Mouse (Mus musculus) brain, adult 10 weeks (tissue): ENCODE results near the gene Gm49322. TPM values are rescaled to one million over a fixed set of nuclear protein-coding genes. Genes with fewer than 3 reads are reported as not detected.

Source experiments
- polyA plus RNA-seq: library from polyadenylated mRNA; stranded (reverse); fragments of 350-450 nt; fragmentation: Illumina TruSeq; extraction: RNeasy Lipid Tissue Mini Kit (QIAGEN cat#74804); gene quantifications from one replicate; pipeline ENCODE4 v1.2.3, GENCODE M21; 2015; ENCODE audit warnings: low read depth, low replicate concordance

Gm49322 gene
- polyA plus RNA-seq = 2.0 TPM

GRCm38 (mm10) chr10:80605721-80606120 lies at the start of gene Gm49322:
TSS of gene Gm49322 (plus strand) at chr10:80606021.

GRCm38 (mm10) chr10:80561116-80561944 lies 44.5 kb upstream of the Gm49322 start, which contains the start of gene Rexo1:
TSS of gene Rexo1 (minus strand) at chr10:80561560.

GRCm38 (mm10) chr10:80577195-80578130 lies 28.4 kb upstream of the Gm49322 start, which contains the start of gene Klf16:
TSS of gene Klf16 (minus strand) at chr10:80577321.

GRCm38 (mm10) chr10:80589879-80590854 lies 15.7 kb upstream of the Gm49322 start, which contains the start of gene Abhd17a:
TSS of gene Abhd17a (minus strand) at chr10:80590341.

GRCm38 (mm10) chr10:80602698-80603325 lies 3.0 kb upstream of the Gm49322 start, which contains the start of the genes Scamp4 and Adat3:
TSS of gene Scamp4 (plus strand) at chr10:80602872.
TSS of gene Adat3 (plus strand) at chr10:80602880.

GRCm38 (mm10) chr10:80622661-80623456 lies 17.0 kb downstream of the Gm49322 start, which contains the start of gene Csnk1g2:
TSS of gene Csnk1g2 (plus strand) at chr10:80622838.

GRCm38 (mm10) chr10:80656863-80657623 lies 51.2 kb downstream of the Gm49322 start, which contains the start of gene Btbd2:
TSS of gene Btbd2 (minus strand) at chr10:80657071.

Other genes starting within 250 kb of the Gm49322 start
- gene Plk5, start 249.6 kb upstream of the Gm49322 start, polyA plus RNA-seq = 18.6 TPM
- 8.2 TPM for gene Mex3d, start 218.4 kb upstream of the Gm49322 start, polyA plus RNA-seq
- 143 TPM for gene Mbd3, start 206.5 kb upstream of the Gm49322 start, polyA plus RNA-seq
- 727 TPM for gene Uqcr11, start 199.2 kb upstream of the Gm49322 start, polyA plus RNA-seq
- gene Tcf3, start 172.4 kb upstream of the Gm49322 start, polyA plus RNA-seq = 15.2 TPM
- gene Onecut3, start 111.2 kb upstream of the Gm49322 start, polyA plus RNA-seq = 0.09 TPM
- gene Atp8b3, start 66.9 kb upstream of the Gm49322 start, polyA plus RNA-seq = 0.25 TPM
- gene Rexo1, start 44.5 kb upstream of the Gm49322 start, polyA plus RNA-seq = 25.2 TPM
- 35.5 TPM for gene Klf16, start 28.7 kb upstream of the Gm49322 start, polyA plus RNA-seq
- 172 TPM for gene Abhd17a, start 15.7 kb upstream of the Gm49322 start, polyA plus RNA-seq
- 54.5 TPM for gene Scamp4, start 3.1 kb upstream of the Gm49322 start, polyA plus RNA-seq
- gene Adat3, start 3.1 kb upstream of the Gm49322 start, polyA plus RNA-seq = 2.1 TPM
- 157 TPM for gene Csnk1g2, start 16.8 kb downstream of the Gm49322 start, polyA plus RNA-seq
- gene Btbd2, start 51.0 kb downstream of the Gm49322 start, polyA plus RNA-seq = 74.2 TPM
- 23.8 TPM for gene Mknk2, start 72.1 kb downstream of the Gm49322 start, polyA plus RNA-seq
- 11.8 TPM for gene Mob3a, start 96.0 kb downstream of the Gm49322 start, polyA plus RNA-seq
- 54.2 TPM for gene Izumo4, start 96.2 kb downstream of the Gm49322 start, polyA plus RNA-seq
- 89.5 TPM for gene Ap3d1, start 136.2 kb downstream of the Gm49322 start, polyA plus RNA-seq
- 35.1 TPM for gene Dot1l, start 149.2 kb downstream of the Gm49322 start, polyA plus RNA-seq
- 24.7 TPM for gene Sf3a2, start 192.2 kb downstream of the Gm49322 start, polyA plus RNA-seq
- gene Plekhj1, start 192.6 kb downstream of the Gm49322 start, polyA plus RNA-seq = 59.4 TPM
- 0.89 TPM for gene Amh, start 199.2 kb downstream of the Gm49322 start, polyA plus RNA-seq
- 4.0 TPM for gene Jsrp1, start 207.5 kb downstream of the Gm49322 start, polyA plus RNA-seq
- 912 TPM for gene Oaz1, start 220.6 kb downstream of the Gm49322 start, polyA plus RNA-seq
- gene Lingo3, start 238.0 kb downstream of the Gm49322 start, polyA plus RNA-seq = 20.1 TPM
- gene Lsm7, start 249.2 kb downstream of the Gm49322 start, polyA plus RNA-seq = 197 TPM
- gene Sppl2b, start 249.3 kb downstream of the Gm49322 start, polyA plus RNA-seq = 38.1 TPM